In genomic region chr2:32693823-32694411, GRCm38 (mm10) we compare ENCODE assay signal across 8 mouse cellular contexts. TPM values are rescaled to one million over a fixed set of nuclear protein-coding genes. Genes with fewer than 3 reads are reported as not detected.
DNase-seq lines count a peak whose midpoint lies in the region; ATAC-seq and TF ChIP-seq lines count a peak whose summit lies in the region.

No protein-coding gene starts in this region.

- H3K9me3 ChIP-seq in ES-Bruce4 (replicated peaks; ENCODE audit: control insufficient read depth, insufficient read depth, low read length, poor library complexity, severe bottlenecking) = no peaks in the 10 kb centered on the region
- no peaks in the 10 kb centered on the region for H3K9me3 ChIP-seq in forebrain, embryonic 14.5 days (replicated peaks; ENCODE audit: control insufficient read depth, low read length)

- H3K36me3 ChIP-seq in ES-Bruce4 (ENCODE audit: control insufficient read depth, insufficient read depth, low read length, poor library complexity, severe bottlenecking) = no peaks in the 10 kb centered on the region
- no peaks in the 10 kb centered on the region for H3K36me3 ChIP-seq in forebrain, embryonic 14.5 days (ENCODE audit: control insufficient read depth, insufficient read depth, low read length)

- H3K4me3 ChIP-seq in ES-Bruce4 (ENCODE audit: low read depth, low read length) = peak overlapping the region; percentile 93
- H3K4me3 ChIP-seq in forebrain, embryonic 14.5 days (ENCODE audit: low read depth, low read length) = peak overlapping the region; percentile 71
- peak overlapping the region; percentile 68 for H3K4me3 ChIP-seq in lung, adult 2 months (replicated peaks; ENCODE audit: extremely low read depth, low read depth, low read length)

- peak overlapping the region; percentile 67; the same call in 1 of the 2 replicates for H3K27ac ChIP-seq in ES-Bruce4 (ENCODE audit: insufficient read depth, low read length)
- peak overlapping the region; percentile 70 for H3K27ac ChIP-seq in forebrain, embryonic 14.5 days (ENCODE audit: low read depth, low read length)

- TF ChIP-seq CTCF in ES-Bruce4 (IDR thresholded peaks at IDR 0.05; ENCODE audit: low read depth, low read length) = peak; percentile 79
- TF ChIP-seq CTCF in lung, adult 2 months (IDR thresholded peaks at IDR 0.05; ENCODE audit: insufficient read depth, low read length) = peak; percentile 58

- H3K4me2 ChIP-seq in forebrain, embryonic 14.5 days (ENCODE audit: low read length) = peak overlapping the region; percentile 90

- no peaks in the 10 kb centered on the region for H3K27me3 ChIP-seq in ES-Bruce4 (ENCODE audit: control insufficient read depth, insufficient read depth, low read length, poor library complexity, severe bottlenecking)
- no peaks in the 10 kb centered on the region for H3K27me3 ChIP-seq in forebrain, embryonic 14.5 days (replicated peaks; ENCODE audit: control insufficient read depth, insufficient read depth, low read length)

- WGBS in forebrain, embryonic 14.5 days = under 1% methylated on average over 51 of the region's 51 CpGs
- WGBS in lung, adult 2 months = under 1% methylated on average over 51 of the region's 51 CpGs

- intact Hi-C loops in heart, postnatal 25 days (cut with DNase I) = loop anchor here (2.0 kb wide), 1 partner anchor 15 kb away; no protein-coding TSS in a partner anchor

- peak; percentile 97 for ATAC-seq in cerebellum, adult (ENCODE audit: insufficient number of reproducible peaks, low FRiP score, low TSS enrichment)
- ATAC-seq in forebrain, embryonic 14.5 days = peak; percentile 100
- peak; percentile 93 for ATAC-seq in neutrophil, adult 5-6 weeks (ENCODE audit: extremely low read depth, insufficient number of reproducible peaks, low FRiP score, poor library complexity, severe bottlenecking)

- no peak for TF ChIP-seq EP300 in ES-Bruce4 (IDR thresholded peaks at IDR 0.05; ENCODE audit: insufficient read depth, low read depth, low read length)

- peak; percentile 76 for TF ChIP-seq POLR2A in ES-Bruce4 (IDR thresholded peaks at IDR 0.05; ENCODE audit: insufficient read depth, low read length)
- peak; percentile 79; the same call in 1 of the 2 replicates for TF ChIP-seq POLR2A in lung, adult 2 months (IDR thresholded peaks at IDR 0.05; ENCODE audit: borderline replicate concordance, extremely low read depth, low read depth, low read length)

- peak overlapping the region; percentile 84 for H3K9ac ChIP-seq in ES-Bruce4 (ENCODE audit: low read depth, poor library complexity, severe bottlenecking)
- H3K9ac ChIP-seq in forebrain, embryonic 14.5 days (ENCODE audit: low read length) = peak overlapping the region; percentile 87

- H3K4me1 ChIP-seq in ES-Bruce4 (ENCODE audit: control insufficient read depth, insufficient read depth, low read length) = peaks cover 7% of the 10 kb centered on the region
- peaks cover 6% of the 10 kb centered on the region; the same call in 1 of the 2 replicates for H3K4me1 ChIP-seq in forebrain, embryonic 14.5 days (ENCODE audit: control insufficient read depth, insufficient read depth, low read length)
- peaks cover 8% of the 10 kb centered on the region for H3K4me1 ChIP-seq in lung, adult 2 months (ENCODE audit: control insufficient read depth, insufficient read depth, low read length)

- peak; percentile 99 for DNase-seq in forebrain, embryonic 14.5 days (ENCODE audit: low spot score)
- DNase-seq in heart, postnatal 25 days (ENCODE audit: low spot score) = peak; percentile 92
- DNase-seq in layer of hippocampus, adult 18-20 months (ENCODE audit: low spot score in 2 of 2) = peak; percentile 94 to 96
- peak; percentile 91 for DNase-seq in lung, adult 2 months
- DNase-seq in thymus, adult 18-20 months = peak; percentile 91 to 95

RNA-seq across cellular contexts. Expression of gene Fpgs, which starts 10.0 kb away (rescaled TPM):
- 45.7 and 52.7 TPM in 2 replicates for polyA plus RNA-seq in ES-Bruce4 (2011; ENCODE audit: insufficient read depth, insufficient read length, low read depth, missing spikeins)
- polyA plus RNA-seq in forebrain, embryonic 14.5 days (2014; fragmentation: Nextera tagmentation; extraction: Ambion mirVana) = 10.9 and 14.3 TPM in 2 replicates
- total RNA-seq in heart, postnatal 25 days (2021) = 1 to 10 TPM; 4.2 to 6.0 TPM
- 1 to 10 TPM; 8.5 to 9.9 TPM for total RNA-seq in layer of hippocampus, adult 18-20 months (2021)
- 42.1 and 42.3 TPM in 2 replicates for polyA plus RNA-seq in lung, adult 2 months (2012; rRNA removed)
- 9.0 and 10.1 TPM in 2 replicates for total RNA-seq in neutrophil, adult 5-6 weeks (2017)

RNA-seq across cellular contexts. Expression of gene Cdk9, which starts 19.0 kb away (rescaled TPM):
- polyA plus RNA-seq in ES-Bruce4 (2011; ENCODE audit: insufficient read depth, insufficient read length, low read depth, missing spikeins) = 109 and 115 TPM in 2 replicates
- polyA plus RNA-seq in forebrain, embryonic 14.5 days (2014; fragmentation: Nextera tagmentation; extraction: Ambion mirVana) = 72.9 and 75.1 TPM in 2 replicates
- total RNA-seq in heart, postnatal 25 days (2021) = 10 to 100 TPM; 23.4 to 26.4 TPM
- total RNA-seq in layer of hippocampus, adult 18-20 months (2021) = 100 to 1,000 TPM; 119 to 123 TPM
- polyA plus RNA-seq in lung, adult 2 months (2012; rRNA removed) = 103 and 137 TPM in 2 replicates
- total RNA-seq in neutrophil, adult 5-6 weeks (2017) = 97.2 and 121 TPM in 2 replicates

RNA-seq across cellular contexts. Expression of gene Sh2d3c, which starts 26.9 kb away (rescaled TPM):
- 9.0 and 11.4 TPM in 2 replicates for polyA plus RNA-seq in ES-Bruce4 (2011; ENCODE audit: insufficient read depth, insufficient read length, low read depth, missing spikeins)
- polyA plus RNA-seq in forebrain, embryonic 14.5 days (2014; fragmentation: Nextera tagmentation; extraction: Ambion mirVana) = 25.8 and 37.4 TPM in 2 replicates
- 10 to 100 TPM; 20.7 to 25.4 TPM for total RNA-seq in heart, postnatal 25 days (2021)
- 10 to 100 TPM; 16.6 to 19.4 TPM for total RNA-seq in layer of hippocampus, adult 18-20 months (2021)
- 167 and 260 TPM in 2 replicates for polyA plus RNA-seq in lung, adult 2 months (2012; rRNA removed)
- total RNA-seq in neutrophil, adult 5-6 weeks (2017) = 151 and 152 TPM in 2 replicates

RNA-seq across cellular contexts. Expression of gene 6330409D20Rik, which starts 46.9 kb away (rescaled TPM):
- not detected in 2 replicates for polyA plus RNA-seq in ES-Bruce4 (2011; ENCODE audit: insufficient read depth, insufficient read length, low read depth, missing spikeins)
- 3.2 and 3.4 TPM in 2 replicates for polyA plus RNA-seq in forebrain, embryonic 14.5 days (2014; fragmentation: Nextera tagmentation; extraction: Ambion mirVana)
- not detected for total RNA-seq in heart, postnatal 25 days (2021)
- 1 to 10 TPM; 1.5 to 1.8 TPM for total RNA-seq in layer of hippocampus, adult 18-20 months (2021)
- 0.18 and 0.41 TPM in 2 replicates for polyA plus RNA-seq in lung, adult 2 months (2012; rRNA removed)
- total RNA-seq in neutrophil, adult 5-6 weeks (2017) = not detected in 2 replicates

RNA-seq across cellular contexts. Expression of gene Eng, which starts 47.5 kb away (rescaled TPM):
- polyA plus RNA-seq in ES-Bruce4 (2011; ENCODE audit: insufficient read depth, insufficient read length, low read depth, missing spikeins) = 20.0 and 20.8 TPM in 2 replicates
- 15.0 and 23.1 TPM in 2 replicates for polyA plus RNA-seq in forebrain, embryonic 14.5 days (2014; fragmentation: Nextera tagmentation; extraction: Ambion mirVana)
- 100 to 1,000 TPM; 126 to 140 TPM for total RNA-seq in heart, postnatal 25 days (2021)
- total RNA-seq in layer of hippocampus, adult 18-20 months (2021) = 10 to 100 TPM; 14.9 to 16.7 TPM
- polyA plus RNA-seq in lung, adult 2 months (2012; rRNA removed) = 713 and 858 TPM in 2 replicates
- total RNA-seq in neutrophil, adult 5-6 weeks (2017) = 0.25 TPM in 1 of 2 replicates, not detected in the other

Comparison
In these comparisons a context has a peak if more than half of its experiments do, and no peak if none do; other contexts are left out.
1. Peak in every context shown above with its lines: DNase-seq, ATAC-seq, H3K4me3 ChIP-seq and H3K27ac ChIP-seq.